Mouse (Mus musculus): ENCODE results near the gene Olfr1370.
"Not testable (repeated sequence)": the region's sequence is repeated elsewhere in the genome, so short reads cannot be mapped to it uniquely, and the experiment has no call there.

The Olfr1370 gene

DNA sequence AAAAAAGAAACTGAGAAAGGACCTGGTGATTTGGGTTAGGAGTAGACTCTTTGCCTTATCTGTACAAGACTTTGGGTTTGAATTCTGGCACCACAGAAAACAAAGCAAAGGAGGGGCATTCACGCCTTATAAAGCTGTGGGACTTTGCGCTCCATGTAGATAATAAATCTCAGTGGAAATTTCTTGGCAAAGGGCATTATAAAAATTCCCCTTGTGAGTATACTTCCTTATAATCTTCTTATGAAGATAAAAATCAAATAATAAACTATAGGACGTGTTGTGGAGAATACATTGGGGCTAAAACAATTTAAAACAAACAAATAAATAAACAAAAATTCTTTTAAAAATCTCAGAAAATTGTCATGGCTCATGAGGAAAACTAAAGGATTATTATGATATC is at the start of gene Olfr1370:
Gene Olfr1370, minus strand, starts transcription at position 101 of the 400 bp plus-strand sequence.
- no peak for DNase-seq

DNA sequence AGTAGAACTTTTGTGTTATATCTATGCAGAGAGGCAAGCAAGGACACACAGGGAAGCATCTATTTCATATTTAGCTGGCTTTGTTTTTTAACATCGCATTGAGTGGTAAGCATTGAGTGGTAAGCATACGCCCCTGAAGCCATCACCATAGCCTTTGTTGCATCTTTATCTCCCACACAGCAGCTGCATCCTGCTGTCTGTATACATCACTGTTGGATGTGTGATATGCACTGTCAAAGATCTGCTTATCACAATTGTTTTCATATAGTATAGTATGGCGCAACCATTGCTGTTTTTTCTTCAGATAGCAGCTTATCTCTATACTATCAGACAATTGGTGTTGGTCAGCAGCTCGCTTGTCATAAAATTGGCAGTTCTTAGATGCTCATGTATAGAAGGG is 39.4 kb upstream of the Olfr1370 start:
- DNase-seq: no peak

DNA sequence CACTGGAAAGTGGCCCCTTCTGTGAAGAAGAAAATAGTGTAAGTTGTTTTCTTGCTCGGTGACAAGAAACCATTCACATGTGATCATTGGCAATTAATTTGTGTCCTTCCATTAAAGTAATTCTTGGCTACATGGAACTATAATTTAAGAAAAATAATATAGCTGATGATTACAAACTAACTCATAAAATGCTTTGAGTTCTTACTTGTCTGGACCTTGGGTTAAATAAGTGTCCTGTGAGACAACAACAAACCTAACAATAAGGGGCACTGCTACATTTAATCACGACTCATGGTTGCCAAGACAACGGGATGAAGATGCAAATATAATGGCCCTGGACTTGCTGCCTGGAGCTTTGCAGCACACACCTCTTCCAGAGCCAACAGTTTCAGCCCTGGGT is 36.4 kb upstream of the Olfr1370 start, which contains the start of gene Olfr1369-ps1:
Gene Olfr1369-ps1, plus strand, starts transcription at position 301 of the 400 bp plus-strand sequence.
- not testable (repeated sequence) for DNase-seq

DNA sequence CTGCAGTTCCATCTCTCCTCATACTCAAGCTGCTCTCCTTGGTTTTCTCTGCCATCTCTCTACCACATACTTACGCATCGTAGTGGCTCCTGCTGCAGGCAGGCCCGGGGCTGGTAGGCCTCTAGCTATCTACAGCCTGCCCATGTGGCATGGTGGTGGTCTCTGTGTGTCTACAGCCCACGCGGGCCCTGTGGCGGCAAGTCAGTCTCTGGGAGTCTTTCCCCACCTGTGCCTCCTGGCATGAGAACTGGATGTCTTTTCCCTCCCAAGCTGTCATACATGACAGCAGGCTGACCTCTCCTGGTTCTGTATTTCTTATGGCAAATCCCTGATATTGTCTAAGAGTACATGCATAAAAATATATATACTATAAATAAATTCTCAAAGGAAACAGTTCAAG is 35.7 kb upstream of the Olfr1370 start:
- DNase-seq: no peak

DNA sequence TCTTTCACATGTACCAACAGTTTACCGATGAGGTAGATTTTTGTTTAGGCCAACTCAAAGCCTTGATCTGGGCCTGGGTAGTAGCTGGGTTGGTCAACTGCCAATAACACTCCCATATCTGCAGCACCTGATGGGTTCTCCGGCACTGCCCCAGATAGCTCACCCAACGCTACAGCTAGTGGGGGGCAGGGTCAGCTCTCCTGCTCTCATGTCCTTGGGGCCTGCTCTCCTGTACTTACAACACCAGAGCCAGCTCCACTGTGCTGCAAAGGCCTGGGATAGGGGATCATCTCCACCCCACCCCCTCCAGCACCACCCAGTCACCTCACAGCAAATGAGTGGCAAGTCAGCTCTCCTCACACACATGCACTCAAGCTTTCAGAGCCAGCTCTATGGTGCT is 35.0 kb upstream of the Olfr1370 start:
- no peak for DNase-seq

DNA sequence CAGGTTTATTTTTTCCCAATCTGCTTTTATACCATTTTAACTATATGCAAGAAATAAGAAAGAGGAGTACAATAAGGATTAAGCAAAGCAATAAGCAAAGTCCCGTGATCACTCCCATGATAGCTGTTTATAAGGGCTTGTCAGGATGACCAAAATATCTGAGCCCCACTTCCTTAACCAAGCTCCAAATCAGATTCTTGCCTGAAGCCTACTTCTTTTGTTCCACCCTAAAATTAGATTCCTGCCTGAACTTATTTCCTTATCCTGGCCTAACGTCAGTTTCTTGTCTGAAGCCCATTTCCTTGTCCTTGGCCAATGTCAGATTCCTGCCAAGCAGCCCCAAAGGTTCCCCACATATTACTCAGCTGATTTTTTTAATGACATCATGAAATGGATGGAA is 7.9 kb upstream of the Olfr1370 start:
- DNase-seq: no peak

DNA sequence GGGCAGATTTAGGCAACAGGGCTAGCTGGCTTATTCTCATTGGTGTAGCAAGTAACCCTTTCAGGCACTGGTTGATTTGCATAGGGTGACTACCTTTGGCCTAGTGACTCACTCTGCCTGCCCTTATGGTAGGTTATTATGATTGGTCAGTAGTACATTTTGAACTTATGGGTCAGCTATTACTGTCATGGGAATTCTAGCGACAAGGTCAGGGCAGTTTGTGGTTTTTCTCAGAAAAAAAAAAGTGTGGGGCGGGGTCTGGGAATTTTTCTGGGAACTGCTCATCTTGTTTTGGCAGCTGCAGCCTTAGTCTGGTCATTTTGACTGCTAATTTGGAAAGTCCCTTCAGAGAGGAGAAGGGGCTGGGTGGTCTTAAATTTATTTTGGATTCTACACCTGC is 8.7 kb downstream of the Olfr1370 start:
- DNase-seq: no peak

DNA sequence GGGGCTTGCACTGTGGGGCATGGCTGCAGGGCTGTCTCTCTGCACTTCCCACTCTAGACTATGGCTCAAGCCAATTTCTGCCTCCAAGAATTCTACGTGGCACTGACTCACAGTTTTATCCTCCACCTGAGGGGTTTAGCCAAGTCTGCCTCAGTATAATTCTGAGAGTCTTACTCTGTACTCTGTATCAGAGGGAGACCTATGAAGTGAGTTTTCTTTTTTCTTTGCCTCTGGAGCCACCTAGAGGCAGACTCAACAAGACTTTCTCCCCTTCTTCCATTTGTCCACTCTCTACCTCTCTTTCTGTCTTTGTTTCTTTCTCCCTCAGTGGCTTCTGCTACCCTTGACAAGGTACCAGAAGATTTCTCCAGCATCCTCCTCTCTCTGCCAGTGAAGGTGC is 24.6 kb downstream of the Olfr1370 start:
- DNase-seq: no peak

DNA sequence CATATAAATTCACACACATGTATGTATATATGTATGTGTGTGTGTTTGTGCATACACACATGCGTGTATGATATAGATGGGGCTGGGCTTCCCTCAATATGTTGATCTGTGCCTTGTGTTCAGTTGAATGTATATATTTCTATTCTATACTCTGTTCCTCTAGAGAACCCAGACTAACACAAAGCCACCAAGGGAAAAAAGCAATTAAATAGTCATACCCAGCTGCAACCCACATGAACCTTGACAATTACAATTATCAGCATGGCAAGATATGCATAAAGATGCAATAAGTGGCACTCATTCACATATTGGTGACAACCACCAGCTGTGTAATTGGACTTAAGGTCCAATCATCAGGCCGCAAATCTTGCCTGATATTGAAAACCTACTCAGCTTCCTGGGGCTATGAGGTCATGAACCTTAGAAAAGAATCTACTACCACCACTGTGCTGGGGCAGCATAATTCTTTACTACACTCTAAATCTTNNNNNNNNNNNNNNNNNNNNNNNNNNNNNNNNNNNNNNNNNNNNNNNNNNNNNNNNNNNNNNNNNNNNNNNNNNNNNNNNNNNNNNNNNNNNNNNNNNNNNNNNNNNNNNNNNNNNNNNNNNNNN is 34.1 kb downstream of the Olfr1370 start:
- DNase-seq: no peak

DNA sequence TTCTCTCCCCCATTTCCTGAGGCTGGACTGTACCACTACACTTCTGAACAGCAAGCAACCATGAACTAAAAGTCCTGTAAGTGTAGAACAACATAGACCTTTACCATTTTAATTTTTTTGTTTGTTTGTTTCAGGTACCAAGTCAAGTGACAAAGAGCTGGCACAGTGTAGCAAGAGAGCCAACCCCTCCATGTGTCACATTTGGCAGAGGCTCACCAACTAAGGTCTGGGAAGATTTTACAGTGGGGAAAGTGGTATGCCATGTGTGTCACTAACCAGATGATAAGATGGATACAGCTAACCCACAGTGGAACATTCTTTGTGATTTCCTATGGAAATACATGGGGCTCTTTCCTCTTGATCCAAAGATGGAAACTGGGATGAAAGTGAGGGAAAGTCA is 38.8 kb downstream of the Olfr1370 start:
- DNase-seq: no peak

DNA sequence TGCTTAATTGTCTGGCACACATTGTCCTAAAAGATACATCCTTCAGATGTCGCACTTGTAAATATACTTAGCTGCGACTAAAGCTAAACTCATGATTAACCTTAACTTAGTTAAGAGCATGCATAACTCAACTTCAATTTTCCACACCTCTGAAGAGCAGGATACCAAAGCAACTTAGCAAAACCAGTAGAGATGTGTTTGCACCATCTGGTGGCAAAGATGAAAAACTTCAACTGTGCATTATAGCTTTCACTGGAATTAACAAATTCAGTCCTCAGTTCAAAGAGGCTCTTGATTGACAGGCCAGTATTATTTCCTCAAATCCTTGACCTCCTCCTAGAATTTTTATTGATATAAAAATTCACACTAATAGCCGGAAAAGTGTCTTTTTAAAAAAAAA is 39.7 kb downstream of the Olfr1370 start:
- DNase-seq: no peak

DNA sequence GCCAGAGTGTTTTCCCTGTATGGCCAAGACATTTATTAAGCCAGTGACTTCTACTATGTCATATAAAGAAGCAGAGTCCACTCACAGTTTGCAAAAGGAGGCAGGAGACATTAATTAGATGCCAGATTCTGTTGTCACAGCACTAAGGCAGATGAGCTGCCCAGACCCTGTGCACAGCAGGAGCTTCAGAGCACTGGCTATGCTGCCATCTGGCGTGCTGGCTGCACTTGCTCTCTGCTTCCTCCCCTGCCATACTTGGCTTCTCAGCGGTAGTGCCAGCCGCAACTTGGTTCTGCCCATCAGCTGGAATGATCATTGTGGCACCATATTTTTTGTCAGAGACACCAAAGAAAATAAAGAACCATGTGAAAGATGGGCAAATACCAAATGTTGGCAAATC is 41.6 kb downstream of the Olfr1370 start:
- DNase-seq: no peak

DNA sequence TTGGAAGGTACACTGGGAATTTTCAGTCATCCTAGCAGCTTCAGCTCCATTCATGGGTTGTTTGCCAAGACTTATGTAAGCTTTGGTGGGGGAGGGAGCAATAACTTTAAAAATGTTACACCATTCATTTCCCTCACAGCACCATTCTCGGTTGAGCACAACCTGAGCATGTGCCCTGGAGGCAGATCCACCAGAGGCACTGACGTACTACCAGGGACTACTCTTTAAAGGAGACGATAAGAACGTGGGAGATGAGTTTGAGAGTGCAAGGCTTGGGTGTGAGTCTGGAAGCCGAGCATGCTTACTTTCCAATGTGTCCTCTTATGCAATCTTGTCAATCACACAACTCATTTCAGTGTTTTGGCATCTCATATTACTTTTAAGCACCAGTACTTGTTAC is 49.9 kb downstream of the Olfr1370 start:
- no peak for DNase-seq
